Mouse (Mus musculus) erythroblast, embryonic 14.5 days (primary cell): ENCODE data around the gene Frmd4a. TPM values are rescaled to one million over a fixed set of nuclear protein-coding genes. Genes with fewer than 3 reads are reported as not detected.

ENCODE experiments used
- H3K27me3 ChIP-seq: 2 replicates; pipeline ENCODE4 v1.6.1; 2012; ENCODE audit warnings: inconsistent platforms; ENCODE audit not compliant: control insufficient read depth
- H3K36me3 ChIP-seq: 2 replicates; pipeline ENCODE4 v1.6.1; 2012; ENCODE audit warnings: mild to moderate bottlenecking, inconsistent platforms; ENCODE audit not compliant: control insufficient read depth
- H3K4me1 ChIP-seq: 2 replicates; pipeline ENCODE4 v1.6.1; 2012; ENCODE audit warnings: inconsistent platforms; ENCODE audit not compliant: control insufficient read depth
- H3K4me3 ChIP-seq: replicated peaks from 2 replicates; pipeline ENCODE3; 2012; ENCODE audit warnings: moderate library complexity, mild to moderate bottlenecking, inconsistent platforms
- H3K9me3 ChIP-seq: 2 replicates; pipeline ENCODE4 v1.6.1; 2012; ENCODE audit warnings: low read length, inconsistent platforms, mixed read lengths; ENCODE audit not compliant: control insufficient read depth
- GATA1 ChIP-seq: IDR thresholded peaks from 2 replicates; pipeline ENCODE4 v1.6.1; 2012; ENCODE audit warnings: low read length, inconsistent platforms, mixed read lengths
- TAL1 ChIP-seq: IDR thresholded peaks from 3 replicates; pipeline ENCODE4 v1.6.1; 2012; ENCODE audit warnings: low read length, inconsistent platforms, mixed read lengths
- polyA plus RNA-seq: library from polyadenylated mRNA; stranded (reverse); fragments of >175 nt; gene quantifications from 2 replicates; pipeline ENCODE4 v1.2.3, GENCODE M21; 2012

The Frmd4a gene
- polyA plus RNA-seq, 1 experiment: 5.0 TPM

GRCm38 (mm10) chr2:4409810-4410433, 392.4 kb downstream of the Frmd4a start:
- Histone ChIP-seq H3K4me1 (no peaks in the 10 kb centered on the region), H3K27me3 (no peaks in the 10 kb centered on the region), H3K4me3 (no peak overlapping the region), H3K9me3 (no peaks in the 10 kb centered on the region), H3K36me3 (no peaks in the 10 kb centered on the region)
- TF ChIP-seq TAL1: no peak
- TF ChIP-seq GATA1: no peak

GRCm38 (mm10) chr2:4412870-4413595, 395.5 kb downstream of the Frmd4a start:
- H3K27me3 ChIP-seq: no peaks in the 10 kb centered on the region
- no peaks in the 10 kb centered on the region for H3K9me3 ChIP-seq
- H3K4me1 ChIP-seq: no peaks in the 10 kb centered on the region
- no peaks in the 10 kb centered on the region for H3K36me3 ChIP-seq
- no peak overlapping the region for H3K4me3 ChIP-seq
- TF ChIP-seq GATA1 (no peak), TAL1 (no peak)

- no peaks in the 10 kb centered on the region for H3K9me3 ChIP-seq
- H3K36me3 ChIP-seq: no peaks in the 10 kb centered on the region
- no peak overlapping the region for H3K4me3 ChIP-seq
- H3K4me1 ChIP-seq: no peaks in the 10 kb centered on the region
- H3K27me3 ChIP-seq: no peaks in the 10 kb centered on the region
- no peak for TF ChIP-seq GATA1
- no peak for TF ChIP-seq TAL1
These were observed 396.2 kb downstream of the Frmd4a start for GRCm38 (mm10) chr2:4413596-4414335.

GRCm38 (mm10) chr2:4420679-4421312, 403.3 kb downstream of the Frmd4a start:
- H3K4me1 ChIP-seq: no peaks in the 10 kb centered on the region
- TF ChIP-seq TAL1 (no peak), GATA1 (no peak)
- no peaks in the 10 kb centered on the region for H3K36me3 ChIP-seq
- H3K27me3 ChIP-seq: no peaks in the 10 kb centered on the region
- no peak overlapping the region for H3K4me3 ChIP-seq
- no peaks in the 10 kb centered on the region for H3K9me3 ChIP-seq

GRCm38 (mm10) chr2:4421757-4422156, 404.2 kb downstream of the Frmd4a start:
- Histone ChIP-seq H3K4me1 (no peaks in the 10 kb centered on the region), H3K4me3 (no peak overlapping the region), H3K36me3 (no peaks in the 10 kb centered on the region), H3K9me3 (no peaks in the 10 kb centered on the region), H3K27me3 (no peaks in the 10 kb centered on the region)
- TF ChIP-seq GATA1: no peak
- no peak for TF ChIP-seq TAL1

- Histone ChIP-seq H3K27me3 (no peaks in the 10 kb centered on the region), H3K4me3 (no peak overlapping the region), H3K36me3 (no peaks in the 10 kb centered on the region), H3K9me3 (no peaks in the 10 kb centered on the region), H3K4me1 (no peaks in the 10 kb centered on the region)
- no peak for TF ChIP-seq TAL1
These were observed 406.4 kb downstream of the Frmd4a start for GRCm38 (mm10) chr2:4423896-4424295.

GRCm38 (mm10) chr2:4428407-4428855, 410.9 kb downstream of the Frmd4a start:
- TF ChIP-seq TAL1 (no peak), GATA1 (no peak)
- Histone ChIP-seq H3K4me1 (no peaks in the 10 kb centered on the region), H3K27me3 (no peaks in the 10 kb centered on the region), H3K36me3 (no peaks in the 10 kb centered on the region), H3K9me3 (no peaks in the 10 kb centered on the region), H3K4me3 (no peak overlapping the region)

- H3K36me3 ChIP-seq: no peaks in the 10 kb centered on the region
- no peaks in the 10 kb centered on the region for H3K9me3 ChIP-seq
- H3K27me3 ChIP-seq: no peaks in the 10 kb centered on the region
- no peak overlapping the region for H3K4me3 ChIP-seq
- no peak for TF ChIP-seq GATA1
- TF ChIP-seq TAL1: no peak
- no peaks in the 10 kb centered on the region for H3K4me1 ChIP-seq
These were observed 415.6 kb downstream of the Frmd4a start for GRCm38 (mm10) chr2:4433119-4433518.

GRCm38 (mm10) chr2:4435051-4435450, 417.5 kb downstream of the Frmd4a start:
- TF ChIP-seq TAL1 (no peak), GATA1 (no peak)
- Histone ChIP-seq H3K27me3 (no peaks in the 10 kb centered on the region), H3K9me3 (no peaks in the 10 kb centered on the region), H3K36me3 (no peaks in the 10 kb centered on the region), H3K4me3 (no peak overlapping the region), H3K4me1 (no peaks in the 10 kb centered on the region)
